Mouse (Mus musculus) ovary, postnatal 14 days (tissue): ENCODE measurements around the gene Insr.

Experiments
- DNase-seq: peaks from one replicate; pipeline ENCODE4 v3.0.0; 2022; ENCODE audit warnings: low spot score

The Insr gene

GRCm38 (mm10) chr8:3273799-3274198 lies 5.6 kb downstream of the Insr start:
- no peak for DNase-seq

DNA sequence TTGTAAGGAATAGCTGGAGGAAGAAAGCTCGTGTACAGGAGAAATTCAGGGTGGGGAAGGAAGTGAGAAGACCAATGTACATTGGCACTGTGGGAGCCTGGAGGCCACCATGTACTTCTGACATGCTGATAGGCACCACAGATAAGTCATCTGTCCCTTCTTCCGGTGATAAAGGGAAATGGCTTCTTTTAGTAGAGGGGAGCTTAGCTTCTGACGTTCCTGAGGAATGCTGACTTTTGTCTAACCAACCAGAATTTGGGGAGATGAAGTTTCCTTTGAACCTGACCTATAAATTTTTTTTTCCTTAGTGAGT lies 12.0 kb downstream of the Insr start:
- no peak for DNase-seq

DNA sequence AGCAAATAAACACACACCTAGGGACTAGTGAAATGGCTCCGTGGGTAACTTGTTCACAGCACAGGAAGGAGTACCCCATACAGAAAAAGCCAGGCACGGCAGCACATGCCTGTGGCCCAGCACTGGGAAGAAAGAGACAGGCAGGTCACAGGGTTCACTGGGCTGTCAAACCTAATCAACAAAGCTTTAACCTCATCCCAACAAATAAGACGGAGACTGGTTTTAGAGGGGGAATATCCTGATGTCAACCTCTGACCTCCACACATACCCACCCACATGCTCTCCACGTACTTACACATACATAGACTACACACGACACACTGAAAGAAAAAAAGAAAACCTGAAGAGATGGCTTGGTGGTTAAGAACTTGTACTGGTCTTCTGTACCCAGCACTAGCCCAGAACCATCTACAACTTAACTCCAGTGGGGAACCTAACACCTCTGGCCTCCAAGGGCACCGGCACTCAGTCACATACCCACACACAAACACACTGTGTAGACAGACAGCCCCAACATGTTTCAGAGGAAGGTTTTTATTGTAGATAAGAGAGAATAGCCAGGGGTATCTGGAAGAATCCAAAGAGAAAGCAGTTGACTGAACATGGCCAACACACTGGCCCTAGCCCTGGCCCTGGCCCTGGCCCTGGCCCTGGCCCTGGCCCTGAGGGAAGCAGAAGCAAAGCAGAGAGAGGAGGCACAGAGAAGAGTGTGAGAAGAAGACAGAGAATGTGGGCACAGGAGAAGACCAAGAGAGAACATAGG lies 12.6 kb downstream of the Insr start:
- DNase-seq: no peak

GRCm38 (mm10) chr8:3265182-3265581 lies 14.2 kb downstream of the Insr start:
- no peak for DNase-seq

- no peak for DNase-seq
Measured at GRCm38 (mm10) chr8:3262779-3263178, 16.6 kb downstream of the Insr start.

GRCm38 (mm10) chr8:3261101-3261500 lies 18.3 kb downstream of the Insr start:
- no peak for DNase-seq

GRCm38 (mm10) chr8:3260127-3260811 lies 19.1 kb downstream of the Insr start:
- DNase-seq: no peak

- no peak for DNase-seq
Measured at GRCm38 (mm10) chr8:3256147-3256940, 23.1 kb downstream of the Insr start.

GRCm38 (mm10) chr8:3255321-3255720 lies 24.1 kb downstream of the Insr start:
- DNase-seq: no peak

DNA sequence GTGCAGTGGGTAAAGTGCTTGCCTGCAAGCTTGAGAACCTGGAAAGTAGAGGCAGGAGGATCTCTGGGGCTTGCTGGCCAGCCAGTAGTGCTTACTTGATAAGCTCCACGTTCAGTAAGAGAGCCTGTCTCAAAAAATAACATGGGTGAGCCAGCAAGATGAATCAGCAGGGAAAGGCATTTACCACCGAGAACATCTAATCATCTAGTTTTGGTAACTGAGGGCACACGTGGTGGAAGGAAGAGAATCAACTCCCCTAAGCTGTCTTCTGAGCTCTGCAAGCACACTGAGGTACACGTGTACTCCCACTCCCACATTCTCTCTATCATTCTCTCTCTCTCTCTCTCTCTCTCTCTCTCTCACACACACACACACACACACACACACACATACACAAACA lies 26.2 kb downstream of the Insr start:
- DNase-seq: no peak

- no peak for DNase-seq
Measured at GRCm38 (mm10) chr8:3252665-3253064, 26.8 kb downstream of the Insr start.

DNA sequence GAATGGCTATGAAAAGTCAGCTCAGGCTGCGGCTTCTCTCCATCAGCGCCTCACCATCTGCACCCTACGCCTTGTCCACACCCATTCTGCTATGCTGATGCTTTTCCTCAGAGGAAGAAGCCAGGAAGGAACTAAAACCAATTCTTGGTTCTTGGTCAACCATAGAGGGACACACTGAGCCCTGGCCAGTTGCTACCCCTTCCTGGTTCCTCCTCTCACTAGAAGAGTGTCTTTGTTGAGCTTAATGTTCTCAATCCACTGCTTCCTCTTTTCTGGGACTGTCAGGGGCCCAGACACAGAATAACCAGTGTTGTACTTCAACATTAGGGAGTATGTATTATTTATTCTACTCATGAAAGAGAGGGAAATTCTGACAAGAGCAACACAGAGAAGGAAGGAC lies 28.3 kb downstream of the Insr start:
- no peak for DNase-seq

DNA sequence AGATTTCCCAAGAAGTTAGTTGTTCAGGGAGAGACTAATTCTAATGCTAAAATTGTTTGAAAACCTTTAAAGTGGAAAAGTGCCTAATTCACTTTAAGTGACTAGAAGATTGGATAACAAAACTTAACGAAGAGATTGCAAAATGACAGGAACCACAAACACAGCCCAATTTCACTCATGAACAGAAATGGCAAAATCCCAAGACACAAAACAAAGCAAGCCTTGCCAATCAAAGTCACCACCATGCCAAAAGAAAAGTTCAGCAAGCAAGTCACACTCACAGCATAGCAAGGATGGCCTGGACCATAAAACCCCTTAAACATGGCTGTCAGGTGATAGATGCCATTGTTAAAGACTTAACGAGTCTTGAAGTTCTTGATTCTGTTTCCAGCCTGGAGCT lies 29.5 kb downstream of the Insr start:
- no peak for DNase-seq

DNA sequence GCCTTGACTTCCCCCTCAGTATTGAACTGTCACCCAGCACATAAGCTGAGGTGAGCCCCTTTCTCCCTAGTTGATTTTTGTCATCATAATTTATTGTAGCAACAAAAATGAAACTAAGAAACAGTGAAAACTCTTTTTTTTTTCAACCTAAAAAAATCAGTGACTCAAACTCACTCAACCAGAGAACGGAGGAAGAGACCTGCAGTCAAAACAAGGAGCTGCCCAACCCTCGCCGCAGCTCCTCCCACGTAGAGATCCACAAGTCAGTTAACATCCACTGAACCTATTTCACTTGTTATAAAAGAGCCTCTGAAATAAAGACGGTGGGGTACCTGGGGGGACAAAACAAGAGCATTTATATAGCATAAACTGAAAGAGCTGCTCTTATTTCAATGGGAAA lies 30.7 kb downstream of the Insr start:
- DNase-seq: no peak

DNA sequence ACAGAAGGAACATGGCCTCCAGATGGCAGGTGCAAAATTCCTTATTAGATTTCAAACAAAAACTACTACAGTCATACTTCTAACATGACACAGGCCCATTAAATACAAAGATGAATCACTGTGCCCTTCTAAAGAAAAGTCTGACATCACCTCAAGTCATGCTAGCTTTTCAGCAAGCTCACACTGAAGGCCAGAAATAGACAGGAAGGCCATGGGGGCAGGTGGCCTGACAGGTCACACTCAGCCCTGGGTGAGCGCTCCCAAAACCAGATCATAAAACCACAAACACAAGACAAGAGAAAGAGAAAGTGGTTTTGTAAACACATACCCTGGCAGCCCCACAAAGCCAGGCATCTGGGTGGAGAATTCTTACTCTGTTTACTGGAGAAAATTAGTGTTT lies 32.3 kb downstream of the Insr start:
- no peak for DNase-seq

DNA sequence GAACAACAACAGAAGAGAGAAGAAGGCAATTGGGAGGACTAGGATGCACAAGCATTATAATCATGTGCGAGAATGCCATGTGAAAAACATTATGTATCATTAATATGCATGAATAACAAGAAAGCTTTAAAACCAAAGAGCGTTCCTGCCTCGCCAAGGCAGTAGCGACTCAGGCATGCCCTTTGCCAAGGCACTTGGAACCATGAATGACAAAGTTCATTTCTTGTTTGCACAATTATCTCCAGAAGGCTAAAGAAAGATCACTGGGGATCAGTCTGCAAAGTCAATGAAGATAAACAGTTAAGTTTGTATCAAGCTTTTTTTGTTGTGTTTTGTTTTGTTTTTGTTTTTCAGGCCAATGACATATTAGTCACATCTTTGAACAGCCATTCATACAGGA lies 36.2 kb downstream of the Insr start:
- no peak for DNase-seq

DNA sequence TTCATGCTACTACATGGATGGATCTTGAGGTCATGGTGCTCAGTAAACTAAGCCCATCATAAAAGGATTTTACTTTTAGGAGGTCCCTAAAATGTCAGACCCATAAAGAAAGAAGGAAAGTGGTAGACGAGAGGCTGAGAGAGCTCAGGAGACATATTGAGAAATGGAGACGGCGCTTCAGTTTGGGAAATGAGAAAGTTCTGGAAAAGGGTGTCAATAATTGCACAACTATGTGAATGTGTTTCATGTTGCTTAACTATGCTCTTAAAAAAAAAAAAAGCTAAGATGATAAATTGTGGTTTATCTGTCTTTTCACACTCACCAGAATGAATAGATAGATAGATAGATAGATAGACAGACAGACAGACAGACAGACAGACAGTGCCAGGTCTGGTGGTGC lies 38.7 kb downstream of the Insr start:
- no peak for DNase-seq

DNA sequence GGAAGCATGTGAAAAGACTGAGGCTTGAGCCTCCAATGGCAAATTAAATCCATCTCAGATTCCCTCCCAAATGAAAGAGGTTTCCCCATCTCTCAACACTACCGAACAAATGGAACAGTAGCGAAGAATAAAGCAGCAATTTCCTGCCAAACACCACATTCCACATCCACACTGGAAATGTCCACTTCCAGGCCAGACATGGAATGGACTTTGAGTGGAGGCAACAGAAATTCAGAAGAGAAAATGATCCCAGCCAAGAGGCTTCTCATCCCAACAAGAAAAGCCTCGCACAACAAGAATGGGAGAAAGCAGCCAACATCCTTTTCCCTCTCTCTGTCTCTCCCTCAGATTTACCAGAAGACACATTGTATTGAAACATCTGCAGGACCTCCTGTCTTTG lies 39.8 kb downstream of the Insr start:
- no peak for DNase-seq

- no peak for DNase-seq
Measured at GRCm38 (mm10) chr8:3238792-3239191, 40.6 kb downstream of the Insr start.

GRCm38 (mm10) chr8:3237319-3237718 lies 42.1 kb downstream of the Insr start:
- DNase-seq: no peak

DNA sequence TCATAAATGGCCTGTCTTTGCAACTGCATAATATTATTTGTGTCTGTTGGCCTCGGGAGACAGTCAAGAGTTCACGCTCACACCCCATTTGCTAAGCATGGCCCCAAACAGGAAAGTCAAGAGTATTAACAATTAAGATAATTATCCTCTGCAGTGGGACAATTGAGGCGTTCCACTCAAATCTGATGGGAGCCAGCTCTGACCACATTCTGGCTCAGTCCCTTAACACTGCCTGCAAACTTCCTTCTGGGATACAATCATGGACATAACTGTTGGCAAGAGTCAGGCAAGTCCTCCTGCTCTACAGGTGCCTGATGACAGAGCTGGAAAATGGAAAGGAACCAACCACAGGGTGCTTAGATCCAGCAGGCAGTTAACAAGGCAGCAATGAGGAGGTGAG lies 43.1 kb downstream of the Insr start:
- DNase-seq: no peak

DNA sequence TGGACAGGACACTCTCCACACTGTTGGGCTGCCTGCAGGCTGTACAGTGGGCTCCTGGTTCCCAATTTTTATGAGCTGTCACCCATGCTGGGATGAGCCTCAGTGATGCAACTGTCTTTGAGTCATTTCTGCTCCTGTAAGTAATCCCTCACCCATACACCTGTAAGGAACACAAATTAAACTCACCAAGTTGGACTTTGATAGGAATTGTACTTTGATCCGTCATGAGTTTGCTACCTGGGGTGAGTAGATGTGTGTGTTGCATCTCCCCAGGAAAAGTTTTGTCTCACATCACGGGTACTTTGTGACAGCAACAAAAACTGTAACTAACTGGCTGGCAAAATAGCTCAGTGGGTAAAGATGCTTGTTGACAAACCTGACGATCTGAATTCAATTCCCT lies 44.8 kb downstream of the Insr start:
- no peak for DNase-seq

- no peak for DNase-seq
Measured at GRCm38 (mm10) chr8:3232601-3233000, 46.8 kb downstream of the Insr start.
